Mouse (Mus musculus) thymus, adult 2 months (tissue): ENCODE measurements around the gene Mettl13. TPM values are rescaled to one million over a fixed set of nuclear protein-coding genes. Genes with fewer than 3 reads are reported as not detected.

Source experiments
- DNase-seq: peaks from one replicate; pipeline ENCODE4 v3.0.0; 2021
- H3K27ac ChIP-seq: fragments of 200-500 bp; 2 replicates; pipeline ENCODE4 v1.5.1; 2012; ENCODE audit warnings: low read length, control low read depth; ENCODE audit not compliant: control insufficient read depth, insufficient read depth
- H3K27me3 ChIP-seq: fragments of 200-500 bp; 2 replicates; pipeline ENCODE4 v1.6.1; 2012; ENCODE audit warnings: mild to moderate bottlenecking, low read length, moderate library complexity, mixed read lengths; ENCODE audit not compliant: control insufficient read depth, insufficient read depth
- H3K36me3 ChIP-seq: fragments of 200-500 bp; 2 replicates; pipeline ENCODE4 v1.6.1; 2012; ENCODE audit warnings: mild to moderate bottlenecking, low read length, moderate library complexity; ENCODE audit not compliant: control insufficient read depth, insufficient read depth
- H3K4me1 ChIP-seq: fragments of 200-500 bp; replicated peaks from 2 replicates; pipeline ENCODE4 v1.6.1; 2012; ENCODE audit warnings: low read length; ENCODE audit not compliant: control insufficient read depth, insufficient read depth
- H3K4me3 ChIP-seq: fragments of 200-500 bp; 2 replicates; pipeline ENCODE4 v1.5.1; 2012; ENCODE audit warnings: mild to moderate bottlenecking, low read length, control low read depth, moderate library complexity; ENCODE audit not compliant: control insufficient read depth, insufficient read depth
- CTCF ChIP-seq: fragments of 200-500 bp; IDR thresholded peaks from 2 replicates; pipeline ENCODE4 v1.5.1; 2012; ENCODE audit warnings: mild to moderate bottlenecking, control low read depth, low read length, moderate library complexity, borderline replicate concordance; ENCODE audit not compliant: control insufficient read depth, poor library complexity, insufficient read depth; ENCODE audit errors: extremely low read depth
- POLR2A ChIP-seq: fragments of 200-500 bp; IDR thresholded peaks from 2 replicates; pipeline ENCODE4 v1.6.1; 2012; ENCODE audit warnings: mild to moderate bottlenecking, low read length, control low read depth, moderate library complexity; ENCODE audit not compliant: control insufficient read depth, poor library complexity, insufficient read depth; ENCODE audit errors: extremely low read depth
- WGBS: fragments of 180-500 bp; shearing (Covaris S2); methylation state at CpG from one replicate; pipeline ENCODE4 v1.1.7; 2018; 5-methylcytosine and 5-hydroxymethylcytosine counted together
- polyA plus RNA-seq: library from polyadenylated mRNA; depleted of rRNA; stranded (reverse); fragments of >200 nt; gene quantifications from 2 replicates; pipeline ENCODE4 v1.2.3, GENCODE M21; 2012

Gene Mettl13
- polyA plus RNA-seq, 1 experiment: 7.8 TPM

DNA sequence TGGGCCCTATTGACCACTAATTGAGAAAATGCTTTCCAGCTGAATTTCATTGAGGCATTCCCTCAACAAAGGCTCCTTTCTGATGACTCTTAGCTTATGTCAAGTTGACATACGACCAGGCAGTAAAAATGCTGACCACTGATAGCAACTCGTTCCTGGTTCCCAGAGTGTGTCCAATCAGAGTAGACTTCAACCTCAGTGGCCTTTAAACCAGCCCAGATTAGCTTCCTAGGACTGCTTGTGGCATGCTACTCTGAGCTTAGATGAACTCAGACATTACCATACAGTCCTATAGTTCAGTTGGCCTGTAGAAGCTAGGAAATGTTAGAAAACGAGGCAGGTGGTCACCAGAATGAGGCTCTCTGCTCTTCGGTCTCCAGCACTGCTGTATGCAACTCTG lies 16.0 kb downstream of the Mettl13 start:
- no peaks in the 10 kb centered on the region for H3K4me1 ChIP-seq
- H3K27ac ChIP-seq: no peak overlapping the region
- no peaks in the 10 kb centered on the region for H3K27me3 ChIP-seq
- no peak overlapping the region for H3K4me3 ChIP-seq
- TF ChIP-seq CTCF: no peak
- TF ChIP-seq POLR2A: no peak
- no peak for DNase-seq
- peaks cover 17% of the 10 kb centered on the region for H3K36me3 ChIP-seq
- 89% methylated on average over 4 of the region's 4 CpGs for WGBS

- TF ChIP-seq POLR2A: no peak
- TF ChIP-seq CTCF: no peak
- peaks cover 11% of the 10 kb centered on the region for H3K36me3 ChIP-seq
- no peak for DNase-seq
- H3K27ac ChIP-seq: no peak overlapping the region
- H3K27me3 ChIP-seq: no peaks in the 10 kb centered on the region
- no peaks in the 10 kb centered on the region for H3K4me1 ChIP-seq
- H3K4me3 ChIP-seq: no peak overlapping the region
- WGBS: 85% methylated on average over 4 of the region's 4 CpGs
Observed at GRCm38 (mm10) chr1:162531584-162531983, 16.8 kb downstream of the Mettl13 start.

DNA sequence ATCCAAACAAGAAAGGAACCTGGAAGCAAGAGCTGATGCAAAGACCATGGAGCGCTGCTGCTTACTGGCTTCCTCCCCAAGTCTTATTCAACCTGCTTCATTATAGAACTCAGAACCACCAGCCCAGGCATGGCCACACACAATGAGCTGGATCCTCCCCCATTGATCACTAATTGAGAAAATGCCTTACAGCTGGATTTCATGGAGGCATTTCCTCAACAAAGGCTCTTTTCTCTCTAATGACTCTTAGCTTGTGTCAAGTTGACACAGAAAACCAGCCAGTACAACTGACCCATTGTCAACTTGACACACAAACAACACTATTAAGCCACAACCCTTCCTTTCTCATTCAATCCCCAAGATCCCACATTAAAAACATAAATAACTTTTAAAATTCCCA lies 17.7 kb downstream of the Mettl13 start:
- 100% methylated on average over 1 of the region's 1 CpGs for WGBS
- H3K36me3 ChIP-seq: peaks cover 9% of the 10 kb centered on the region
- no peak for DNase-seq

GRCm38 (mm10) chr1:162529651-162530050 lies 18.7 kb downstream of the Mettl13 start:
- 67% methylated on average over 2 of the region's 2 CpGs for WGBS
- Histone ChIP-seq H3K27ac (no peak overlapping the region), H3K4me1 (no peaks in the 10 kb centered on the region), H3K27me3 (no peaks in the 10 kb centered on the region), H3K4me3 (no peak overlapping the region), H3K36me3 (peaks cover 9% of the 10 kb centered on the region; the same call in 1 of the 2 replicates)
- no peak for DNase-seq
- no peak for TF ChIP-seq CTCF
- TF ChIP-seq POLR2A: no peak

More for the DNA sequence above, 17.7 kb downstream of the Mettl13 start:
- Histone ChIP-seq H3K4me1 (no peaks in the 10 kb centered on the region), H3K4me3 (no peak overlapping the region), H3K27ac (no peak overlapping the region), H3K27me3 (no peaks in the 10 kb centered on the region)
- TF ChIP-seq POLR2A: no peak
- TF ChIP-seq CTCF: no peak

- Histone ChIP-seq H3K4me3 (no peak overlapping the region), H3K36me3 (no peaks in the 10 kb centered on the region), H3K27me3 (no peaks in the 10 kb centered on the region), H3K27ac (no peak overlapping the region), H3K4me1 (no peaks in the 10 kb centered on the region)
- no peak for TF ChIP-seq CTCF
- no peak for TF ChIP-seq POLR2A
- DNase-seq: no peak
- WGBS: 91% methylated on average over 1 of the region's 1 CpGs
Observed at GRCm38 (mm10) chr1:162515116-162515515, 33.2 kb downstream of the Mettl13 start.

GRCm38 (mm10) chr1:162510013-162510356 lies 38.4 kb downstream of the Mettl13 start:
- Histone ChIP-seq H3K4me3 (no peak overlapping the region), H3K27me3 (no peaks in the 10 kb centered on the region), H3K27ac (no peak overlapping the region), H3K36me3 (no peaks in the 10 kb centered on the region), H3K4me1 (no peaks in the 10 kb centered on the region)
- TF ChIP-seq CTCF: no peak
- no peak for TF ChIP-seq POLR2A
- 49% methylated on average over 2 of the region's 2 CpGs for WGBS
- DNase-seq: no peak

DNA sequence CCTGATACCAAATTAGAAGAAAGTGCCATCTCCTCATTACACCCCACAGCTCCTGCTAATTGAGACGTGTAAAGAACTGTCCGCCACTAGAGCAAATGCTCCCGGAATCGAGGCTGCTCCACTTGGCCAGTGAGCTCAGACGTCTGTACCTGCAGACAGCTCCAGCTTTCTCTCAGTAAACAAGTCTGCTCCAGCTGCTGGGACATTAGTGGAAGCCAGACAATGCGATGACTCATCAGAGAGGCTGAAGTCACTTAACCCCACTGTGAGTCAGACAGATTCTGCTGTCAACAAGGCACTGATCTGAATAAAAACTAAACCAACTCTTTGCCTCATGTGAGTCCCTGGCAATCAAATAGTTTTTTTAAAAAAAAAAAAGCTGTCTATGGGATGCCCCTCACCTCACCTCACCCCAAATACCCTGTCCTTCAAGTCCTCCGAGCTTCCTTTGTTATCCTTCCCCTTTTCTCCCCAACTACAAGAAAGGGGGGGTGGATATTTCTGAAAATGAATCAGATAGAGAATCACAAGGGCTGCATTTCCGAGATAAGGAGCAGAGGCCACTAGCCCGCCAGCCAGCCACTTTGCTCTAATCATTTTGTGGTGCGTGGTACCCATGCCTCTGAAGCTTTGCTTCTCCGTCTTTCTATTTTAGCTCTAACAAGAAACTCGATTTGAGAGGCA lies 38.9 kb downstream of the Mettl13 start:
- Histone ChIP-seq H3K36me3 (no peaks in the 10 kb centered on the region), H3K4me1 (no peaks in the 10 kb centered on the region), H3K27me3 (no peaks in the 10 kb centered on the region), H3K4me3 (no peak overlapping the region), H3K27ac (no peak overlapping the region)
- no peak for DNase-seq
- WGBS: 32% methylated on average over 12 of the region's 12 CpGs
- TF ChIP-seq CTCF (no peak), POLR2A (no peak)
